ENCODE assay signal across 31 mouse cellular contexts in the genomic region with DNA sequence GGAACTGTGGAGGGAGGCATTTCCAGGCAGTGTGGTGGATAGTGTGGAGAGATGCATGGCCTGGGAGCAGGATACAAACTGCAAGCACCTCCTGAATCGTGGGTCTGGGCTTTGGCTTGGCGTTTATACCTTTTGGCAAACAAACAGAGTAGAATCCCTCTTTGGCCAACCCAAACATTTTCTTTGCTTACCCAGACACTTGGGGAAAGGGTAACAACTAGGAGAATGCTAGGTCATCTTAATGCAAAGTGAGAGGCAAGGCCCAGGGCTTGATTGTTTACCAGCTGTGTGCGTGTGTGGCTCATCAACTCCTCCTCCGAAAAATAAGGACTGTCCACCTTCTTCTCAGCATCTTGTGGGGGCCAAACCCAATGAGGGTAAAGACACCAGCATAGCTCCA.
"Had no signal": no experiment of that assay in that cellular context is flagged by ENCODE, and none has a peak within 500 bp of the region (broad histone marks: within the 10 kb centered on the region; RNA-seq: fewer than 3 reads in every experiment).

No protein-coding gene starts in this region.

- H3K27me3 ChIP-seq: limb, embryonic 12.5 days; limb, embryonic 13.5 days; limb, embryonic 15.5 days; liver, embryonic 15.5 days; lung, embryonic 15.5 days; midbrain, embryonic 13.5 days; midbrain, embryonic 15.5 days had no signal

- H3K9ac ChIP-seq: limb, embryonic 12.5 days; limb, embryonic 13.5 days; limb, embryonic 15.5 days; liver, embryonic 12.5 days; liver, embryonic 13.5 days; liver, embryonic 14.5 days; liver, embryonic 15.5 days; liver, postnatal 0 days; lung, embryonic 14.5 days; lung, embryonic 15.5 days; midbrain, embryonic 12.5 days; midbrain, embryonic 13.5 days; midbrain, embryonic 15.5 days had no signal

- ATAC-seq: liver, embryonic 12.5 days; liver, postnatal 0 days; lung, postnatal 0 days; midbrain, embryonic 13.5 days; midbrain, embryonic 15.5 days; midbrain, embryonic 16.5 days had no signal

- H3K36me3 ChIP-seq: limb, embryonic 10.5 days; limb, embryonic 12.5 days; limb, embryonic 13.5 days; limb, embryonic 15.5 days; liver, embryonic 12.5 days; liver, embryonic 13.5 days; liver, embryonic 15.5 days; lung, embryonic 15.5 days; midbrain, embryonic 10.5 days; midbrain, embryonic 12.5 days; midbrain, embryonic 13.5 days; midbrain, embryonic 15.5 days had no signal

- H3K4me3 ChIP-seq: left cerebral cortex, adult 2 months; limb, embryonic 10.5 days; limb, embryonic 12.5 days; limb, embryonic 13.5 days; limb, embryonic 15.5 days; liver, embryonic 12.5 days; liver, embryonic 13.5 days; liver, embryonic 15.5 days; lung, embryonic 15.5 days; megakaryocyte, embryonic 14.5 days; midbrain, embryonic 10.5 days; midbrain, embryonic 12.5 days; midbrain, embryonic 13.5 days; midbrain, embryonic 15.5 days; myocyte had no signal

- H3K4me2 ChIP-seq: limb, embryonic 12.5 days; limb, embryonic 13.5 days; limb, embryonic 15.5 days; liver, embryonic 12.5 days; liver, embryonic 13.5 days; liver, embryonic 15.5 days; lung, embryonic 14.5 days; lung, embryonic 15.5 days; midbrain, embryonic 11.5 days; midbrain, embryonic 12.5 days; midbrain, embryonic 13.5 days; midbrain, embryonic 15.5 days had no signal

- DNase-seq: left cerebral cortex, postnatal 4 days; liver; liver, embryonic 13.5 days; liver, postnatal 0 days; lung, adult 18-20 months; lung, adult 2 months; lung, embryonic 14.5 days; lung, postnatal 10 days; lung, postnatal 14 days; lung, postnatal 36 days; lung, postnatal 4 days; midbrain, embryonic 14.5 days had no signal

- H3K9me3 ChIP-seq: limb, embryonic 10.5 days; limb, embryonic 12.5 days; limb, embryonic 13.5 days; limb, embryonic 15.5 days; liver, embryonic 12.5 days; liver, embryonic 13.5 days; liver, embryonic 15.5 days; lung, embryonic 15.5 days; midbrain, embryonic 10.5 days; midbrain, embryonic 12.5 days; midbrain, embryonic 13.5 days; midbrain, embryonic 15.5 days had no signal

- H3K27ac ChIP-seq: left cerebral cortex, adult 2 months; limb, embryonic 10.5 days; limb, embryonic 12.5 days; limb, embryonic 13.5 days; limb, embryonic 15.5 days; liver, embryonic 12.5 days; liver, embryonic 13.5 days; liver, embryonic 14.5 days; liver, embryonic 15.5 days; lung, embryonic 15.5 days; macrophage; midbrain, embryonic 10.5 days; midbrain, embryonic 12.5 days; midbrain, embryonic 13.5 days; midbrain, embryonic 15.5 days had no signal
